Comparison of ENCODE assay signal across 12 mouse cellular contexts in the genomic region with DNA sequence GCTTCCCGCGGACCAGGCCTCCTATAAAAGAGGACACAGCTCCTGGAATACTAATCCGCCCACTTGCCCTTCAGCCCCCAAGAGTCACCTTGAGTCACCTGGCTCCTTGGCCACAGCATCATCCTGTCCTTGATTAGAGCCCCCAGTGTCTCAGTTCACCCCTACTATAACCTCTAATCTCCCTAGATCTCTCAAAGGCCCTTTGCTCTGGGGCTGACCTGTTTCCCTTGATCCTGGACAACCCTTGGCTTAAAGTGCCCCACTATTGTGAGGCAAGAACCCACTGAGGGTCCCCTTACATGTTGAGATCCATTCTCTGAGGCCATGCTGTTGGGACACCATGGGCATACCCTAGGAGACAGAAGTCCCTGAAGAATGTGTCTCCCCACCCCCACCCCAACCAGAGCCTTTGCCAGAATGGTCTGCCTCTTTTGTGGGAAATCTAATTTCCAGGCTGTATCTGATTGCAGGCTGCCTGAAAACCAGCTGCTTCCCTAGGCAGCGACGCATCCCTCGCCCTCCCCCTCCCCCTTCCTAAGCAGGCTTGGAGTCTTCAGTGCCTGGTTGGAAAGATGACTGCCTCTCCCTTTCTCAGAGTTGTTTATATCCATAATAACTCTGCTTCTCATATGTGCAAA. TPM values are rescaled to one million over a fixed set of nuclear protein-coding genes. Genes with fewer than 3 reads are reported as not detected.
DNase-seq lines count a peak whose midpoint lies in the region; ATAC-seq and TF ChIP-seq lines count a peak whose summit lies in the region.
"Had no signal": no experiment of that assay in that cellular context is flagged by ENCODE, and none has a peak within 500 bp of the region (broad histone marks: within the 10 kb centered on the region; RNA-seq: fewer than 3 reads in every experiment).

No protein-coding gene starts in this region.

- peak; percentile 14 for DNase-seq in gastrocnemius, postnatal 10 days
- no peak for DNase-seq in gastrocnemius, postnatal 14 days
- peak; percentile 80 for DNase-seq in embryo, embryonic 10.5 days (ENCODE audit: low spot score)
- DNase-seq in heart, adult 9 months (ENCODE audit: low spot score in 2 of 2) = no peak
- DNase-seq in adrenal gland, postnatal 14 days = no peak
- no peak for DNase-seq in cerebellum, adult 11-12 months
- DNase-seq: B cell, adult 2 months; cerebellum, adult 18-20 months; gastrocnemius, adult 2 months had no signal

- intact Hi-C loops in gastrocnemius, postnatal 14 days (cut with DNase I; ENCODE audit: low total_unique reads) = no loop called here

- peak overlapping the region; percentile 88 for H3K27ac ChIP-seq in hindbrain, embryonic 13.5 days
- H3K27ac ChIP-seq: gastrocnemius, adult 2 months; liver, embryonic 14.5 days had no signal

- TF ChIP-seq POLR2A in myocyte (IDR thresholded peaks at IDR 0.05; ENCODE audit: insufficient read length, low read depth) = no peak

- 37% methylated on average over 6 of the region's 6 CpGs for WGBS in hindbrain, embryonic 13.5 days

- no peak overlapping the region for H3ac ChIP-seq in myocyte (ENCODE audit: control insufficient read depth, insufficient read length)

- H3K36me3 ChIP-seq in hindbrain, embryonic 13.5 days = no peaks in the 10 kb centered on the region
- no peaks in the 10 kb centered on the region for H3K36me3 ChIP-seq in myocyte (ENCODE audit: control insufficient read depth, insufficient read depth)

- H3K4me1 ChIP-seq in hindbrain, embryonic 13.5 days (replicated peaks) = peaks cover 94% of the 10 kb centered on the region

- no peak overlapping the region for H3K4me2 ChIP-seq in hindbrain, embryonic 13.5 days
- no peak overlapping the region for H3K4me2 ChIP-seq in myocyte (ENCODE audit: low read depth)

- no peaks in the 10 kb centered on the region for H3K9me3 ChIP-seq in hindbrain, embryonic 13.5 days

- H3K27me3 ChIP-seq in hindbrain, embryonic 13.5 days = no peaks in the 10 kb centered on the region
- no peaks in the 10 kb centered on the region for H3K27me3 ChIP-seq in myocyte (ENCODE audit: control insufficient read depth, insufficient read depth, insufficient read length)

- H3K4me3 ChIP-seq in hindbrain, embryonic 13.5 days = no peak overlapping the region
- H3K4me3 ChIP-seq in myocyte = no peak overlapping the region
- H3K4me3 ChIP-seq: gastrocnemius, adult 2 months had no signal

- peak; percentile 56 for ATAC-seq in hindbrain, embryonic 13.5 days (ENCODE audit: low FRiP score)

- H3K9ac ChIP-seq in hindbrain, embryonic 13.5 days = no peak overlapping the region
- H3K9ac ChIP-seq: liver, embryonic 14.5 days had no signal

- H3K79me2 ChIP-seq in myocyte (ENCODE audit: control insufficient read depth, insufficient read depth) = no peaks in the 10 kb centered on the region

TF ChIP-seq in myocyte, 11 proteins besides CTCF, POLR2A, EP300 and RAD21:
- peak in 1 of 3 experiments; percentile 31 for TF ChIP-seq MYOD1 (IDR thresholded peaks at IDR 0.05; ENCODE audit: control insufficient read depth in 1 of 3, insufficient read length in 2 of 3, low read depth in 2 of 3)
- no peak for TF ChIP-seq USF1 (IDR thresholded peaks at IDR 0.05; ENCODE audit: low read depth)
- TF ChIP-seq MYOG (IDR thresholded peaks at IDR 0.05; ENCODE audit: control insufficient read depth in 1 of 3, insufficient read depth in 1 of 3, insufficient read length in 2 of 3, low read depth in 2 of 3) = peak in 2 of 3 experiments; percentile 6 to 61

RNA-seq across cellular contexts. Expression of a gene that starts 33.8 kb away (rescaled TPM):
- 10 to 100 TPM; 16.4 to 27.9 TPM for total RNA-seq in gastrocnemius, postnatal 10 days (2021)
- total RNA-seq in gastrocnemius, postnatal 14 days (2021) = 10 to 100 TPM; 12.5 to 19.8 TPM
- 81.1 and 88.9 TPM in 2 replicates for polyA plus RNA-seq in hindbrain, embryonic 13.5 days (2015; fragmentation: Nextera tagmentation; extraction: Ambion mirVana)
- polyA plus RNA-seq in myocyte (2012; fragmentation: generic; extraction: Trizol) = 7.6 TPM
- 30.0 and 30.2 TPM in 2 replicates for total RNA-seq in adrenal gland, postnatal 14 days (2021)

RNA-seq across cellular contexts. Expression of a gene that starts 33.8 kb away (rescaled TPM):
- 10 to 100 TPM; 11.9 to 12.6 TPM for total RNA-seq in gastrocnemius, postnatal 10 days (2021)
- 10 to 100 TPM; 12.1 to 22.7 TPM for total RNA-seq in gastrocnemius, postnatal 14 days (2021)
- 76.0 and 79.8 TPM in 2 replicates for polyA plus RNA-seq in hindbrain, embryonic 13.5 days (2015; fragmentation: Nextera tagmentation; extraction: Ambion mirVana)
- 22.2 TPM for polyA plus RNA-seq in myocyte (2012; fragmentation: generic; extraction: Trizol)
- 30.2 and 30.5 TPM in 2 replicates for total RNA-seq in adrenal gland, postnatal 14 days (2021)

RNA-seq across cellular contexts. Expression of a gene that starts 44.4 kb away (rescaled TPM):
- total RNA-seq in gastrocnemius, postnatal 10 days (2021) = 10 to 100 TPM; 12.9 to 13.6 TPM
- 10 to 100 TPM; 13.4 to 14.4 TPM for total RNA-seq in gastrocnemius, postnatal 14 days (2021)
- polyA plus RNA-seq in hindbrain, embryonic 13.5 days (2015; fragmentation: Nextera tagmentation; extraction: Ambion mirVana) = 26.1 and 27.0 TPM in 2 replicates
- 21.3 TPM for polyA plus RNA-seq in myocyte (2012; fragmentation: generic; extraction: Trizol)
- total RNA-seq in adrenal gland, postnatal 14 days (2021) = 66.4 and 66.5 TPM in 2 replicates

RNA-seq across cellular contexts. Expression of a gene that starts 44.9 kb away (rescaled TPM):
- total RNA-seq in gastrocnemius, postnatal 10 days (2021) = 10 to 100 TPM; 44.1 to 47.3 TPM
- 10 to 100 TPM; 40.7 to 43.1 TPM for total RNA-seq in gastrocnemius, postnatal 14 days (2021)
- polyA plus RNA-seq in hindbrain, embryonic 13.5 days (2015; fragmentation: Nextera tagmentation; extraction: Ambion mirVana) = 85.9 and 88.5 TPM in 2 replicates
- polyA plus RNA-seq in myocyte (2012; fragmentation: generic; extraction: Trizol) = 93.6 TPM
- 117 and 147 TPM in 2 replicates for total RNA-seq in adrenal gland, postnatal 14 days (2021)

Comparison
In these comparisons a context has a peak if more than half of its experiments do, and no peak if none do; other contexts are left out.
1. DNase-seq: peak in gastrocnemius, postnatal 10 days (single experiment) and embryo, embryonic 10.5 days (single experiment); none in gastrocnemius, postnatal 14 days (single experiment), heart, adult 9 months (0 of 2), adrenal gland, postnatal 14 days (single experiment) and cerebellum, adult 11-12 months (single experiment).